Mouse (Mus musculus): Measurements from ENCODE around the gene Fam19a1. TPM values are rescaled to one million over a fixed set of nuclear protein-coding genes. Genes with fewer than 3 reads are reported as not detected.

The Fam19a1 gene
- polyA plus RNA-seq, 2 experiments, result 0.89 to 3.4 TPM

DNA sequence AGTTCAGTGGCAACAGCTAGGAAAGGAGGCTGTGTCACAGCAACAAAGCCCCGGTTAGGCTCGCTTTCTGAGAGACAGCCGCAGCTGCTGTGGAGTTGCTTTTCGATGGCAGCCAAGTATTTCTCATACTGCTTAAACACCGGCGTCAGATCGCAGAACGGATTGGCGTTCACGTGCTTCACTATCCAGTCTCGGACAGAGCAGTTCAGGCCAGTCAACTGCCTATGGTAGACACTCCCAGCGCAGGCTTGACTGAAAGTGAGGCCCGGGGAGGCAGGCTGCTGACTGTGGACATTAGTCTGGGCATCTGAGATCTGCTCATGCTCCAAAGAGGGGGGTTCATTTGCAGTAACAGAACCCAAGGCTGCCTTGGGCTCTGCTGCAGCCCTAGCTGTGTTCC is 52.4 kb downstream of the Fam19a1 start:
- DNase-seq (ENCODE audit: low spot score) (no peak), ATAC-seq (ENCODE audit: low FRiP score, low read depth) (0 out of 2 replicates have a peak, but pooled peaks have one; percentile 37)
- Histone ChIP-seq H3K9ac (ENCODE audit: low read depth, low read length, severe bottlenecking) (no peak overlapping the region), H3K4me3 (replicated peaks; ENCODE audit: low read length) (no peak overlapping the region), H3K4me1 (ENCODE audit: control insufficient read depth, insufficient read depth, low read length) (no peaks in the 10 kb centered on the region), H3K27me3 (ENCODE audit: control insufficient read depth, insufficient read depth, low read length) (no peaks in the 10 kb centered on the region), H3K36me3 (ENCODE audit: control insufficient read depth, insufficient read depth, low read length) (no peaks in the 10 kb centered on the region), H3K9me3 (ENCODE audit: control insufficient read depth, low read length) (no peaks in the 10 kb centered on the region), H3K4me2 (replicated peaks; ENCODE audit: low read depth, low read length, severe bottlenecking) (no peak overlapping the region), H3K27ac (replicated peaks; ENCODE audit: low read depth, low read length) (no peak overlapping the region)
- 87% methylated on average over 13 of the region's 13 CpGs for WGBS
- TF ChIP-seq POLR2A (IDR thresholded peaks at IDR 0.05; ENCODE audit: borderline replicate concordance, extremely low read depth, insufficient read depth, insufficient read length), result no peak

DNA sequence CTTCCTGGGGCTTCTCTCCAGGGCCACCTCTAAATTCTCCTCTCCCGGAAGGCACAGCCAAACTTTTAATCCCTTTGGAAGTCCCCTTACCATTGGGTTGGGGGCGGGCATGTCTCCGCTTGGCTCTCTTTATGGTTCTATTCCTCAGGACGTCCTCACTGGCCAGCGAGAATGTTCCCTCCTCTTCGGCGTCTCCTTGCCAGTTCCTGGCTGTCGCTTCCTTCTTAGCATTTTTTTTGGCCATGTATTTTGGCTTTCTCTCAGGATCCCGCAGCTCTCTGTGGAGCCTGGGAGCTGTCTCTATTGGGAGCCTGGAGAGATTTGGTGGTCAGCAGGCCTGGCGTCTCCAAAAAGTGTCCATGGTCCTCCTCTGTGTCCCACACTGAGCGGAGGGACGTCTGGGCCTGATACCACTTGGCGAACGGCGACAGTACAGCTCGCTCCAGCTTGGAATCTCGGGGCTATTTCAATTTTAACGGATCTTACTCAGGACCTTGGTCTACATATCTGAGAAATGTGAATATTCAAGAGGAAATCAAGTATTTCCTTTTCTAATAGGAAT is 52.9 kb downstream of the Fam19a1 start, which contains the start of gene 1700123L14Rik:
TSS of gene 1700123L14Rik (minus strand) at position 426 of the 562 bp plus-strand sequence.
- no peak within 1 kb of the TSS for H3K27ac ChIP-seq (replicated peaks; ENCODE audit: low read depth, low read length)

DNA sequence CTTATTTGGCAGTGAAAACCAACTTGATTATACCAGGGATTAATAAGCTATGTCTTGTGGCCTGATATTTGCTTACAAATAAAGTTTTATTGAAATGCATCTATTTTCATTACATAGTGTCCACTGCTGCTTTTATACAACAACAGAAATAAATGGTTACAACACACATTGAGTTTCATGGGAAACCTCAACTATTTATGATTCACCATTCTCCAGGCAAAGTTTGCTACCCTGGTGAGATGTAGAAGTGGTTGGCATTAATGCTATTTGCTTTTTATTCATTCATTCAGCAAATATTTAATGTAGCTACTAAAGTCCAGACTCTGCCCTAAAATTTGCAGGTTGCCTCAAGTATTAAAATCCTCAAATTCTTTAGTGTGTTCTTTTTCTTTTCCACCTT is 54.1 kb downstream of the Fam19a1 start:
- Histone ChIP-seq H3K27ac (replicated peaks; ENCODE audit: low read depth, low read length) (no peak overlapping the region), H3K4me1 (ENCODE audit: control insufficient read depth, insufficient read depth, low read length) (no peaks in the 10 kb centered on the region), H3K4me2 (replicated peaks; ENCODE audit: low read depth, low read length, severe bottlenecking) (no peak overlapping the region), H3K27me3 (ENCODE audit: control insufficient read depth, insufficient read depth, low read length) (no peaks in the 10 kb centered on the region), H3K36me3 (ENCODE audit: control insufficient read depth, insufficient read depth, low read length) (no peaks in the 10 kb centered on the region), H3K9me3 (ENCODE audit: control insufficient read depth, low read length) (no peaks in the 10 kb centered on the region), H3K9ac (ENCODE audit: low read depth, low read length, severe bottlenecking) (no peak overlapping the region), H3K4me3 (replicated peaks; ENCODE audit: low read length) (no peak overlapping the region)
- DNase-seq (ENCODE audit: low spot score) (no peak), ATAC-seq (ENCODE audit: low FRiP score, low read depth) (no peak)
- no peak for TF ChIP-seq POLR2A (IDR thresholded peaks at IDR 0.05; ENCODE audit: borderline replicate concordance, extremely low read depth, insufficient read depth, insufficient read length)

More for the DNA sequence above, 52.9 kb downstream of the Fam19a1 start, which contains the start of gene 1700123L14Rik:
- H3K36me3 ChIP-seq (ENCODE audit: control insufficient read depth, insufficient read depth, low read length), result no peaks in the 10 kb centered on the region
- no peaks in the 10 kb centered on the region for H3K4me1 ChIP-seq (ENCODE audit: control insufficient read depth, insufficient read depth, low read length)
- DNase-seq (ENCODE audit: low spot score) (no peak), ATAC-seq (ENCODE audit: low FRiP score, low read depth) (no peak)
- no peak within 1 kb of the TSS for H3K4me3 ChIP-seq (replicated peaks; ENCODE audit: low read length)
- no peak within 1 kb of the TSS for H3K9ac ChIP-seq (ENCODE audit: low read depth, low read length, severe bottlenecking)
- no peaks in the 10 kb centered on the region for H3K9me3 ChIP-seq (ENCODE audit: control insufficient read depth, low read length)
- H3K4me2 ChIP-seq (replicated peaks; ENCODE audit: low read depth, low read length, severe bottlenecking), result no peak within 1 kb of the TSS
- 82% methylated on average over 18 of the region's 18 CpGs for WGBS
- no peak for TF ChIP-seq POLR2A (IDR thresholded peaks at IDR 0.05; ENCODE audit: borderline replicate concordance, extremely low read depth, insufficient read depth, insufficient read length)
- no peaks in the 10 kb centered on the region for H3K27me3 ChIP-seq (ENCODE audit: control insufficient read depth, insufficient read depth, low read length)

DNA sequence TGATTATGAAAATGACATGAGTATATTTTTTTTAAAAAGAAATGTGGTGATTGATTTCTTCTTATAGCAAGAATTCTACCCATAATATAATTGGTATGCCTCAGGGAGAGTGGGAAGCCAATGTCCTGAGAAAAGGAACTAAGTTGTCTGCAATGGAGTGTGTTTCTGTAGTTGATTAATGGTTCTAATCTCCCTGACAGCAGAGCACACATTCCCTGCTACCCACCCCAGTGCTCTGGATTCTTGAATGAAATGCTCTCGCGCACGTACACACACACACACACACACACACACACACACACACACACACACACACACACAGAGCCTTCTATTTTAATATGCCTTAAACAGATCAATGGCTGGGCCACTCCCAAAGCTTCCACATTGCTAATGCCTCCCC is 60.7 kb downstream of the Fam19a1 start:
- ATAC-seq (ENCODE audit: low FRiP score, low read depth), result no peak

DNA sequence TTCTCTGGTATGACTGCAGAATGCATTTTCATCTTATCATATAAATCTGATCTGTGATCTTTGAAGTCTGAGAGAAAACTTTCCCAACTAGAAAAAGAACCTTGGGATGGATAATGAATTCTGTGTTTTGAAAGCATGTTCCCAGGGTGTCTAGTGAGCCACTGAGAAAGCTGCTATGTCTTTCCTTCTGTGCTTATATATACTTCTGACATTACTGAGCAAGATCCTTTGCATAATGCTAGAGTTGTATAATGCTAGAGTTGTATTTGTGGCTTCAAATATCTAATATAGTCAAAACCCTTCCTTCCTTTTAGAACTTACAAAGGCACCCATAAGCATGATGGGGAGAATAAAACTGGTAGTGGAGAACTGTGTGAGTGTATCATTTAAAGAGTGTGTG is 65.6 kb downstream of the Fam19a1 start:
- Histone ChIP-seq H3K4me3 (replicated peaks; ENCODE audit: low read length) (no peak overlapping the region), H3K9me3 (ENCODE audit: control insufficient read depth, low read length) (no peaks in the 10 kb centered on the region), H3K27ac (replicated peaks; ENCODE audit: low read depth, low read length) (no peak overlapping the region), H3K4me2 (replicated peaks; ENCODE audit: low read depth, low read length, severe bottlenecking) (no peak overlapping the region), H3K4me1 (ENCODE audit: control insufficient read depth, insufficient read depth, low read length) (no peaks in the 10 kb centered on the region), H3K27me3 (ENCODE audit: control insufficient read depth, insufficient read depth, low read length) (no peaks in the 10 kb centered on the region), H3K36me3 (ENCODE audit: control insufficient read depth, insufficient read depth, low read length) (no peaks in the 10 kb centered on the region), H3K9ac (ENCODE audit: low read depth, low read length, severe bottlenecking) (no peak overlapping the region)
- TF ChIP-seq POLR2A (IDR thresholded peaks at IDR 0.05; ENCODE audit: borderline replicate concordance, extremely low read depth, insufficient read depth, insufficient read length), result no peak
- DNase-seq (ENCODE audit: low spot score) (no peak), ATAC-seq (ENCODE audit: low FRiP score, low read depth) (no peak)

More for the DNA sequence above, 60.7 kb downstream of the Fam19a1 start:
- TF ChIP-seq POLR2A (IDR thresholded peaks at IDR 0.05; ENCODE audit: borderline replicate concordance, extremely low read depth, insufficient read depth, insufficient read length), result no peak
- Histone ChIP-seq H3K27me3 (ENCODE audit: control insufficient read depth, insufficient read depth, low read length) (no peaks in the 10 kb centered on the region), H3K4me2 (replicated peaks; ENCODE audit: low read depth, low read length, severe bottlenecking) (no peak overlapping the region), H3K9me3 (ENCODE audit: control insufficient read depth, low read length) (no peaks in the 10 kb centered on the region), H3K27ac (replicated peaks; ENCODE audit: low read depth, low read length) (no peak overlapping the region), H3K4me3 (replicated peaks; ENCODE audit: low read length) (no peak overlapping the region), H3K4me1 (ENCODE audit: control insufficient read depth, insufficient read depth, low read length) (no peaks in the 10 kb centered on the region), H3K36me3 (ENCODE audit: control insufficient read depth, insufficient read depth, low read length) (no peaks in the 10 kb centered on the region), H3K9ac (ENCODE audit: low read depth, low read length, severe bottlenecking) (no peak overlapping the region)
- WGBS, result 100% methylated on average over 3 of the region's 3 CpGs
- DNase-seq (ENCODE audit: low spot score), result no peak
